Mouse (Mus musculus) right cerebral cortex, postnatal 36 days (tissue): Measurements from ENCODE around the gene Olfr583.

Experiments used
- DNase-seq, 2 experiments: peaks; one replicate each; pipeline ENCODE4 v3.0.0; 2022; ENCODE audit warnings: low spot score in 2 of 2, mixed read lengths in 1 of 2

Olfr583 gene

DNA sequence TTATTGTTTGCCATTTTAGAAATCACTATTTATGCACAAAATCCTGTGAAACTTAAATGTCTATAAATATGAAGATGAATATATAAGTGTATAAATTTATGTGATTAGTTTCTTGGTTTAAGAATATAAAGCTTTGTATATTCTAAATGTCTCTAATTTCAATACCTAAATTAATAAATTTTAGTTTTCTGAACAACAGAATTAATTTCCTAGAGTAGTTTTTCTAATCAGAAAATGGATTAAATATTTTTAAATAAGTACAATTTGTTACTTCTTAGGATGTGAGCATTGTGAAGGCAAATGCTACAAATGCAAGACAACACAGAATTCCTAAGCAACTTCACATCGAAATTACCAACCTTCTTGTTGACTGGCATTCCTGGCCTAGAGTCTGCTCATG, at the start of gene Olfr583:
Olfr583 (plus strand) TSS at position 301 of the 400 bp plus-strand sequence.
- DNase-seq, result no peak

DNA sequence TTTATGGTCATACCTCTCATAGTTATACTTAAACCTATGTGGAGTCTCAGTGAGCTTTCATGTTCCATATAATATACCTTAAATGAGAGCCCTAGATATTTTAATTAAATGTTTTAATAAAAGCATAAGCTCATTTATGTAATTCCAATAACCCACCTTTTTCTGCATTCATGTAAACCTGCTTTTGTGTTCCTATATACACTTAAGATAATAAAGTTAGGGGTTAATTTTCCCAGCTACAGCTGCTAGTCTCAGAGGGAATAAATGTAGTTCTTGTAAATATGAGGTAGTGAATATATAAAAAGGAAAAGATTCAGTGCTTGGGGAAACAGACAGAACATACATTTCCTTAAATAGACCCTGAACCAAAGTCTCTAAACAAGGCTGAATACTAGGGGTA, 13.4 kb upstream of the Olfr583 start, which contains the start of gene Olfr582:
Olfr582 (plus strand) TSS at position 301 of the 400 bp plus-strand sequence.
- DNase-seq, result no peak

DNA sequence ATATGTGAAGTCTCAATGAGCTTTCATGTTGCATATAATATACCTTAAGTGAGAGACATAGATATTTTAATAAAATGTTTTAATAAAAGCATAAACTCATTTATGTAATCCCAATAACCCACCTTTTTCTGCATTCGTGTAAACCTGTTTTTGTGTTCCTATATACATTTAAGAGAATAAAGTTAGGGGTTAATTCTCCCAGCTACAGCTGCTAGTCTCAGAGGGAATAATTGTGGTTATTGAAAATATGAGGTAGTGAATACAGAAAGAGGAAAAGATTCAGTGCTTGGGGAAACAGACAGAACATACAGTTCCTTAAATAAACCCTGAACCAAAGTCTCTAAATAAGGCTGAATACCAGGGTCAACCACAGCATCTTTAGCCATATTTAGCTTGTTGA, 30.5 kb downstream of the Olfr583 start, which contains the start of gene Olfr584:
Olfr584 (plus strand) TSS at position 301 of the 400 bp plus-strand sequence.
- no peak for DNase-seq

DNA sequence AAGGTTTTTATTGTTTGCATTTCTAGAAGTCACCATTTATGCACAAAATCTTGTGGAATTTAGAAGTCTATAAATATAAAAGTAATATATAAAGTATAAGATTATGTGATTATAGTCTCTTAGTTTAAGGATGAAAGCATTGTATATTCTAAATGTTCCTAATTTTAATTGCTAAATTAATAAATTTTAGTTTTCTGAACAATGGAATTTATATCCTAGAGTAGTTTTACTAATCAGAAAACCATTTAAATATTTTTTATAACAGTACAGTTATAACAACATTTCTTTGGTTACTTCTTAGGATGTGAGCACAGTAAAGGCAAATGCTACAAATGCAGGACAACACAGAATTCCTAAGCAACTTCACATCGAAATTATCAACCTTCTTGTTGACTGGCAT, 46.3 kb downstream of the Olfr583 start, which contains the start of gene Olfr585:
Olfr585 (plus strand) TSS at position 301 of the 400 bp plus-strand sequence.
- DNase-seq, result no peak
